21 mouse cellular contexts compared by ENCODE assay signal in genomic region chr1:55106919-55107585, GRCm38 (mm10). TPM values are rescaled to one million over a fixed set of nuclear protein-coding genes. Genes with fewer than 3 reads are reported as not detected.
A peak's percentile ranks its signal among the peaks of the same experiment; 100 is the strongest.
DNase-seq lines count a peak whose midpoint lies in the region; ATAC-seq and TF ChIP-seq lines count a peak whose summit lies in the region.
"Had no signal": no experiment of that assay in that cellular context is flagged by ENCODE, and none has a peak within 500 bp of the region (broad histone marks: within the 10 kb centered on the region; RNA-seq: fewer than 3 reads in every experiment).

No protein-coding gene starts in this region.

- DNase-seq in ES-E14 (ENCODE audit: low read depth, low spot score) (no peak), ZHBTc4 (ENCODE audit: low read depth, low spot score) (peak; percentile 50)
- DNase-seq in liver, embryonic 13.5 days = no peak
- peak; percentile 12 for DNase-seq in liver, postnatal 0 days
- no peak for DNase-seq in lung, adult 2 months
- DNase-seq in cerebellum, adult 18-20 months = no peak
- DNase-seq: adrenal gland, postnatal 10 days; cerebellum, adult 11-12 months; cerebellum, postnatal 14 days; gastrocnemius, adult 2 months; gastrocnemius, postnatal 25 days; heart, postnatal 4 days; kidney, adult 11 months had no signal

- peaks cover 5 to 27% of the 10 kb centered on the region in 2 experiments for H3K4me1 ChIP-seq in ES-E14 (ENCODE audit: control insufficient read depth in 2 of 2, insufficient read depth in 2 of 2, low read length in 2 of 2, poor library complexity in 1 of 2)
- peaks cover 19% of the 10 kb centered on the region for H3K4me1 ChIP-seq in liver, embryonic 13.5 days (replicated peaks)
- peaks cover 5% of the 10 kb centered on the region; the same call in 1 of the 2 replicates for H3K4me1 ChIP-seq in liver, postnatal 0 days (ENCODE audit: insufficient read depth)
- H3K4me1 ChIP-seq in lung, adult 2 months (ENCODE audit: control insufficient read depth, insufficient read depth, low read length) = no peaks in the 10 kb centered on the region
- H3K4me1 ChIP-seq: embryonic facial prominence, embryonic 10.5 days; heart, embryonic 13.5 days; hindbrain, embryonic 12.5 days had no signal

- H3K36me3 ChIP-seq in ES-E14 (ENCODE audit: control insufficient read depth, insufficient read depth, low read length, poor library complexity, severe bottlenecking) = no peaks in the 10 kb centered on the region
- no peaks in the 10 kb centered on the region for H3K36me3 ChIP-seq in liver, embryonic 13.5 days
- H3K36me3 ChIP-seq in liver, postnatal 0 days (replicated peaks; ENCODE audit: insufficient read depth, low read length) = no peaks in the 10 kb centered on the region
- H3K36me3 ChIP-seq: embryonic facial prominence, embryonic 10.5 days; forebrain, embryonic 10.5 days; heart, embryonic 13.5 days; hindbrain, embryonic 12.5 days had no signal

- ATAC-seq in liver, embryonic 13.5 days (ENCODE audit: low read depth) = peak; percentile 91
- peak; percentile 71 for ATAC-seq in liver, postnatal 0 days
- no peak for ATAC-seq in erythroblast, adult 5-6 weeks (replicated peaks; ENCODE audit: low FRiP score, poor library complexity, severe bottlenecking)
- ATAC-seq: forebrain, embryonic 14.5 days; hindbrain, postnatal 0 days had no signal

- 49% methylated on average over 9 of the region's 9 CpGs for WGBS in liver, embryonic 13.5 days (ENCODE audit: insufficient replicate concordance)
- WGBS in liver, postnatal 0 days (ENCODE audit: insufficient replicate concordance) = 67% methylated on average over 9 of the region's 9 CpGs
- 88% methylated on average over 9 of the region's 9 CpGs for WGBS in lung, adult 2 months

- TF ChIP-seq POLR2A in lung, adult 2 months (IDR thresholded peaks at IDR 0.05; ENCODE audit: borderline replicate concordance, extremely low read depth, low read depth, low read length) = no peak

- in situ Hi-C loops in ES-E14 (cut with MboI; ENCODE audit: low sequenced_read_pairs in 2 of 2, unreplicated experiment in 2 of 2) = no loop called here

- no peaks in the 10 kb centered on the region for H3K9me3 ChIP-seq in ES-E14 (ENCODE audit: control insufficient read depth, insufficient read depth, low read depth, low read length)
- H3K9me3 ChIP-seq in liver, embryonic 13.5 days (replicated peaks) = no peaks in the 10 kb centered on the region
- no peaks in the 10 kb centered on the region for H3K9me3 ChIP-seq in liver, postnatal 0 days (ENCODE audit: low read length)
- H3K9me3 ChIP-seq: embryonic facial prominence, embryonic 10.5 days; forebrain, embryonic 10.5 days; hindbrain, embryonic 12.5 days had no signal

- H3K27me3 ChIP-seq in liver, embryonic 13.5 days = no peaks in the 10 kb centered on the region
- no peaks in the 10 kb centered on the region for H3K27me3 ChIP-seq in liver, postnatal 0 days (ENCODE audit: insufficient read depth, low read length)
- H3K27me3 ChIP-seq: hindbrain, embryonic 12.5 days had no signal

- peak overlapping the region; percentile 26; the same call in 1 of the 2 replicates for H3K9ac ChIP-seq in ES-E14 (ENCODE audit: insufficient read depth, low read depth, low read length, poor library complexity, severe bottlenecking)
- H3K9ac ChIP-seq in liver, embryonic 13.5 days = 0 out of 2 replicates have a peak overlapping the region, but pooled peaks have one; percentile 12
- H3K9ac ChIP-seq in liver, postnatal 0 days (replicated peaks) = no peak overlapping the region
- H3K9ac ChIP-seq: heart, embryonic 13.5 days; hindbrain, embryonic 12.5 days had no signal

- H3K4me3 ChIP-seq in ES-E14 (ENCODE audit: insufficient read depth in 1 of 2, low read depth in 1 of 2, low read length in 2 of 2, poor library complexity in 1 of 2, severe bottlenecking in 1 of 2) = no peak overlapping the region
- no peak overlapping the region for H3K4me3 ChIP-seq in liver, embryonic 13.5 days (replicated peaks)
- no peak overlapping the region for H3K4me3 ChIP-seq in liver, postnatal 0 days (ENCODE audit: low read depth, low read length)
- no peak overlapping the region for H3K4me3 ChIP-seq in lung, adult 2 months (replicated peaks; ENCODE audit: extremely low read depth, low read depth, low read length)
- H3K4me3 ChIP-seq: embryonic facial prominence, embryonic 10.5 days; erythroblast, embryonic 14.5 days; forebrain, embryonic 10.5 days; gastrocnemius, adult 2 months; heart, embryonic 13.5 days; hindbrain, embryonic 12.5 days had no signal

- no peak for TF ChIP-seq EP300 in liver, postnatal 0 days (IDR thresholded peaks at IDR 0.05; ENCODE audit: low read depth)

- TF ChIP-seq CTCF in liver, postnatal 0 days (IDR thresholded peaks at IDR 0.05; ENCODE audit: low read depth) = no peak
- TF ChIP-seq CTCF in lung, adult 2 months (IDR thresholded peaks at IDR 0.05; ENCODE audit: insufficient read depth, low read length) = no peak

- H3K4me2 ChIP-seq in liver, embryonic 13.5 days = peak overlapping the region; percentile 4; the same call in 1 of the 2 replicates
- no peak overlapping the region for H3K4me2 ChIP-seq in liver, postnatal 0 days (ENCODE audit: low read depth, low read length)
- H3K4me2 ChIP-seq: heart, embryonic 13.5 days; hindbrain, embryonic 12.5 days had no signal

- H3K27ac ChIP-seq in ES-E14 (ENCODE audit: insufficient read depth, low read depth, low read length, poor library complexity, severe bottlenecking) = peak overlapping the region; percentile 95
- no peak overlapping the region for H3K27ac ChIP-seq in liver, embryonic 13.5 days
- no peak overlapping the region for H3K27ac ChIP-seq in liver, postnatal 0 days (ENCODE audit: low read depth)
- H3K27ac ChIP-seq: embryonic facial prominence, embryonic 10.5 days; forebrain, embryonic 10.5 days; gastrocnemius, adult 2 months; heart, embryonic 13.5 days; hindbrain, embryonic 12.5 days; hindbrain, postnatal 0 days had no signal

TF ChIP-seq in ES-E14, 5 proteins besides CTCF, POLR2A, EP300 and RAD21:
- no peak for TF ChIP-seq MAFK (IDR thresholded peaks at IDR 0.05; ENCODE audit: insufficient read depth, low read depth, low read length)
- no peak for TF ChIP-seq ZC3H11A (IDR thresholded peaks at IDR 0.05; ENCODE audit: borderline replicate concordance, low read depth, low read length)
- TF ChIP-seq HCFC1 (IDR thresholded peaks at IDR 0.05; ENCODE audit: borderline replicate concordance, insufficient read depth, low read length) = no peak
- TF ChIP-seq ZNF384 (IDR thresholded peaks at IDR 0.05; ENCODE audit: low read depth, low read length) = no peak
- no peak for TF ChIP-seq CHD2 (IDR thresholded peaks at IDR 0.05; ENCODE audit: low read depth, low read length)

RNA-seq across cellular contexts. Expression of gene Hspd1, which starts 19.0 kb away (rescaled TPM):
- 591 and 762 TPM in 2 replicates for total RNA-seq in ES-E14 (2012; rRNA removed)
- 478 and 596 TPM in 2 replicates for polyA plus RNA-seq in liver, embryonic 13.5 days (2015; fragmentation: Nextera tagmentation; extraction: Ambion mirVana)
- polyA plus RNA-seq in liver, postnatal 0 days (2015; fragmentation: Nextera tagmentation; extraction: Ambion mirVana) = 288 and 295 TPM in 2 replicates
- polyA plus RNA-seq in lung, adult 2 months (2012; rRNA removed) = 12.2 and 19.2 TPM in 2 replicates
- total RNA-seq in erythroblast, adult 5-6 weeks (2015; ENCODE audit: low replicate concordance) = 55.1 and 56.2 TPM in 2 replicates
- 56.1 and 87.5 TPM in 2 replicates for total RNA-seq in erythroblast, adult 5-6 weeks (2017; ENCODE audit: low replicate concordance)

RNA-seq across cellular contexts. Expression of gene Hspe1, which starts 19.1 kb away (rescaled TPM):
- 592 and 697 TPM in 2 replicates for total RNA-seq in ES-E14 (2012; rRNA removed)
- polyA plus RNA-seq in liver, embryonic 13.5 days (2015; fragmentation: Nextera tagmentation; extraction: Ambion mirVana) = 600 and 712 TPM in 2 replicates
- 513 and 558 TPM in 2 replicates for polyA plus RNA-seq in liver, postnatal 0 days (2015; fragmentation: Nextera tagmentation; extraction: Ambion mirVana)
- polyA plus RNA-seq in lung, adult 2 months (2012; rRNA removed) = 10.8 and 13.1 TPM in 2 replicates
- 62.9 and 95.7 TPM in 2 replicates for total RNA-seq in erythroblast, adult 5-6 weeks (2015; ENCODE audit: low replicate concordance)
- 41.5 and 52.0 TPM in 2 replicates for total RNA-seq in erythroblast, adult 5-6 weeks (2017; ENCODE audit: low replicate concordance)

RNA-seq across cellular contexts. Expression of gene Mob4, which starts 24.0 kb away (rescaled TPM):
- total RNA-seq in ES-E14 (2012; rRNA removed) = 27.1 and 37.0 TPM in 2 replicates
- polyA plus RNA-seq in liver, embryonic 13.5 days (2015; fragmentation: Nextera tagmentation; extraction: Ambion mirVana) = 45.0 and 58.2 TPM in 2 replicates
- 40.1 and 42.2 TPM in 2 replicates for polyA plus RNA-seq in liver, postnatal 0 days (2015; fragmentation: Nextera tagmentation; extraction: Ambion mirVana)
- polyA plus RNA-seq in lung, adult 2 months (2012; rRNA removed) = 7.0 and 11.1 TPM in 2 replicates
- total RNA-seq in erythroblast, adult 5-6 weeks (2015; ENCODE audit: low replicate concordance) = 19.4 and 28.6 TPM in 2 replicates
- 27.2 and 40.0 TPM in 2 replicates for total RNA-seq in erythroblast, adult 5-6 weeks (2017; ENCODE audit: low replicate concordance)

RNA-seq across cellular contexts. Expression of gene Coq10b, which starts 54.5 kb away (rescaled TPM):
- total RNA-seq in ES-E14 (2012; rRNA removed) = 10.8 and 20.4 TPM in 2 replicates
- 17.6 and 20.6 TPM in 2 replicates for polyA plus RNA-seq in liver, embryonic 13.5 days (2015; fragmentation: Nextera tagmentation; extraction: Ambion mirVana)
- 20.6 and 24.4 TPM in 2 replicates for polyA plus RNA-seq in liver, postnatal 0 days (2015; fragmentation: Nextera tagmentation; extraction: Ambion mirVana)
- 8.7 and 11.2 TPM in 2 replicates for polyA plus RNA-seq in lung, adult 2 months (2012; rRNA removed)
- 16.3 and 27.3 TPM in 2 replicates for total RNA-seq in erythroblast, adult 5-6 weeks (2015; ENCODE audit: low replicate concordance)
- total RNA-seq in erythroblast, adult 5-6 weeks (2017; ENCODE audit: low replicate concordance) = 24.2 and 35.4 TPM in 2 replicates

Comparison
In these comparisons a context has a peak if more than half of its experiments do, and no peak if none do; other contexts are left out.
1. DNase-seq: peak in ZHBTc4 (single experiment) and liver, postnatal 0 days (single experiment); none in ES-E14 (single experiment), liver, embryonic 13.5 days (single experiment), lung, adult 2 months (single experiment) and cerebellum, adult 18-20 months (0 of 2).
2. RNA of gene Hspd1, which starts 19.0 kb away (polyA plus RNA-seq): 478 to 596 TPM in liver, embryonic 13.5 days and 288 to 295 TPM in liver, postnatal 0 days; 12.2 to 19.2 TPM in lung, adult 2 months; every median in the first group is over 10 times any median in the second.
3. RNA of gene Hspe1, which starts 19.1 kb away (polyA plus RNA-seq): 600 to 712 TPM in liver, embryonic 13.5 days and 513 to 558 TPM in liver, postnatal 0 days; 10.8 to 13.1 TPM in lung, adult 2 months; every median in the first group is over 10 times any median in the second.